Mouse (Mus musculus) central nervous system, embryonic 11.5 days (tissue): ENCODE measurements around the gene Prrc2c. TPM values are rescaled to one million over a fixed set of nuclear protein-coding genes. Genes with fewer than 3 reads are reported as not detected.

Experiments used
- polyA plus RNA-seq: library from polyadenylated mRNA; depleted of rRNA; stranded (reverse); fragments of >200 nt; gene quantifications from 2 replicates; pipeline ENCODE4 v1.2.3, GENCODE M21; 2012; rRNA removed

Gene Prrc2c
- 38.8 and 71.2 TPM in 2 replicates for polyA plus RNA-seq

DNA sequence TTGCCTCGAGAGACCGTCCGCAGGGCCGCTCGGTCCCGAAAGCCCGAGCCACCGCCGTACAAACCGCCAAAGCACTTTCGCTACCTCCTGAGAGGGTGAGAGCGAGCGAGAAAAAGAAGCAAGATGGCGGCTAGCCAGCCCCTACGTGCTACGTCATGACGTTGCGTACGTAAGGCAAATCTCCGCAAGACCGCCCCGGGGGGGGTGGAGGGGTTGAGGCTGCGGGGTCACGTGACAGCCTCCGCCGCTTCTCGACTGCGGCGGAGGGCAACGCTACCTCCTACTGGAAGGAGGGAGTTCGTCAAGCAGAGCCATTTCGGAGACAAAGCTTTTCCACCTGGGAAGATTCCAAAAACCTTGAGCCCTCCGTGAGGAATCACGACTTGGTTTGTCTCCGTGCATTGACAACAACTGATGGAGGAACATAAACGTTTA is at the start of gene Prrc2c:
Gene Prrc2c (minus strand): TSS at position 156 of the 435 bp plus-strand sequence.

GRCm38 (mm10) chr1:162658119-162658518 is 82.2 kb downstream of the Prrc2c start, which contains the start of gene Myocos:
Gene Myocos (minus strand): TSS chr1:162658219.

DNA sequence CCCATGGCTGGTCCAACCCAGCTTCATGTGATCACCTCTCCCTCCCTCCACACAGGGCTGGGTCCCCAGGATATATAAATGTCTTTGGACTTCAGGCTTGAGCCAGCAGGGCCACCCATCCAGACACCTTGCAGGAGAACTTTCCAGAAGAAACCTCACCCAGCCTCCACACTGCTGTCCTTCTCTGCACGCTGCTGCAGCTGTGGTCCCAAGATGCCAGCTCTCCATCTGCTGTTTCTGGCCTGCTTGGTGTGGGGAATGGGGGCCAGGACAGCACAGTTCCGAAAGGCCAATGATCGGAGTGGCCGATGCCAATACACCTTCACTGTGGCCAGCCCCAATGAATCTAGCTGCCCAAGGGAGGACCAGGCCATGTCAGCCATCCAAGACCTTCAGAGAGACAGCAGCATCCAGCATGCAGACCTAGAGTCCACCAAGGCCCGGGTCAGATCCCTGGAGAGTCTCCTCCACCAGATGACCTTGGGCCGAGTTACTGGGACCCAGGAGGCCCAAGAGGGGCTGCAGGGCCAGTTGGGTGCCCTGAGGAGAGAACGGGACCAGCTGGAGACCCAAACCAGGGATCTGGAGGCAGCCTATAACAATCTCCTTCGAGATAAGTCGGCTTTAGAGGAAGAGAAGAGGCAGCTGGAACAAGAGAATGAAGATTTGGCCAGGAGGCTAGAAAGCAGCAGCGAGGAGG is 101.2 kb downstream of the Prrc2c start, which contains the start of gene Myoc:
Gene Myoc (plus strand): TSS at position 105 of the 700 bp plus-strand sequence.

Other genes starting within 250 kb of the Prrc2c start
- gene Mettl13, start 192.0 kb downstream of the Prrc2c start, polyA plus RNA-seq = 19.4 and 20.0 TPM in 2 replicates
- gene Vamp4, start 170.0 kb downstream of the Prrc2c start, polyA plus RNA-seq = 34.8 and 38.7 TPM in 2 replicates
- gene Myoc, start 101.4 kb downstream of the Prrc2c start, polyA plus RNA-seq = 0.10 TPM in 1 of 2 replicates, not detected in the other
- gene Myocos, start 82.3 kb downstream of the Prrc2c start, polyA plus RNA-seq = not detected in 2 replicates
- 0.37 and 0.89 TPM in 2 replicates for gene Fmo4, start 73.4 kb upstream of the Prrc2c start, polyA plus RNA-seq
- 14.8 and 20.7 TPM in 2 replicates for gene Fmo1, start 126.1 kb upstream of the Prrc2c start, polyA plus RNA-seq
- 0.16 and 0.17 TPM in 2 replicates for gene Fmo2, start 158.2 kb upstream of the Prrc2c start, polyA plus RNA-seq
- gene Fmo6, start 197.0 kb upstream of the Prrc2c start, polyA plus RNA-seq = 0.09 TPM in 1 of 2 replicates, not detected in the other
- gene Fmo3, start 244.0 kb upstream of the Prrc2c start, polyA plus RNA-seq = not detected in 2 replicates